Mouse (Mus musculus) natural killer cell, adult 2 months (primary cell): Measurements from ENCODE around the gene Vmn2r65.

ENCODE experiments used
- DNase-seq, 2 experiments: peaks; one replicate each; pipeline ENCODE4 v3.0.0; 2022; ENCODE audit warnings: low spot score in 2 of 2

Vmn2r65 gene

GRCm38 (mm10) chr7:84964015-84964414, at the start of gene Vmn2r65:
Vmn2r65 (minus strand) TSS chr7:84964115.
- DNase-seq, result no peak

GRCm38 (mm10) chr7:85012168-85012567, 48.3 kb upstream of the Vmn2r65 start, which contains the start of gene Vmn2r66:
Vmn2r66 (minus strand) TSS chr7:85012268.
- no peak for DNase-seq

GRCm38 (mm10) chr7:84996694-84997093, 32.8 kb upstream of the Vmn2r65 start:
- no peak for DNase-seq
